Mouse (Mus musculus) midbrain, embryonic 13.5 days (tissue): Measurements from ENCODE around the gene Ociad2. TPM values are rescaled to one million over a fixed set of nuclear protein-coding genes. Genes with fewer than 3 reads are reported as not detected.

ENCODE experiments used
- ATAC-seq: fragments of 200-750 bp; cut with Nextera tagmentation; 2 replicates; pipeline ENCODE4 v1.8.0; 2017; ENCODE audit warnings: mild to moderate bottlenecking, moderate TSS enrichment, moderate library complexity
- H3K27ac ChIP-seq: fragments of 300-500 bp; sonication (generic); 2 replicates; pipeline ENCODE4 v1.5.1; 2015; ENCODE audit warnings: inconsistent platforms, mild to moderate bottlenecking, moderate library complexity
- H3K27me3 ChIP-seq: fragments of 300-500 bp; sonication (generic); 2 replicates; pipeline ENCODE4 v1.6.1; 2015; ENCODE audit warnings: mild to moderate bottlenecking, inconsistent platforms
- H3K36me3 ChIP-seq: fragments of 300-500 bp; sonication (generic); 2 replicates; pipeline ENCODE4 v1.6.1; 2015; ENCODE audit warnings: mild to moderate bottlenecking, inconsistent platforms
- H3K4me1 ChIP-seq: fragments of 300-500 bp; sonication (generic); replicated peaks from 2 replicates; pipeline ENCODE4 v1.6.1; 2015; ENCODE audit warnings: inconsistent platforms
- H3K4me2 ChIP-seq: fragments of 300-500 bp; sonication (generic); replicated peaks from 2 replicates; pipeline ENCODE4 v1.6.1; 2015; ENCODE audit warnings: moderate library complexity, mild to moderate bottlenecking, inconsistent platforms
- H3K4me3 ChIP-seq: fragments of 300-500 bp; sonication (generic); replicated peaks from 2 replicates; pipeline ENCODE4 v1.5.1; 2015; ENCODE audit warnings: mild to moderate bottlenecking, inconsistent platforms
- H3K9ac ChIP-seq: fragments of 300-500 bp; sonication (generic); replicated peaks from 2 replicates; pipeline ENCODE4 v1.6.1; 2015; ENCODE audit warnings: mild to moderate bottlenecking, inconsistent platforms
- H3K9me3 ChIP-seq: fragments of 300-500 bp; sonication (generic); 2 replicates; pipeline ENCODE4 v1.6.1; 2016; ENCODE audit warnings: mild to moderate bottlenecking, inconsistent platforms
- WGBS: fragments of 180-500 bp; shearing (Covaris S2); methylation state at CpG from one replicate; pipeline ENCODE4 v1.1.7; 2015; 5-methylcytosine and 5-hydroxymethylcytosine counted together
- polyA plus RNA-seq: library from polyadenylated mRNA; unstranded; fragments of >200 nt; fragmentation: Nextera tagmentation; extraction: Ambion mirVana; gene quantifications from 2 replicates; pipeline ENCODE4 v1.2.1, GENCODE M21; 2015

Gene Ociad2
- polyA plus RNA-seq, 1 experiment from 2014 or later, result 22.8 TPM

DNA sequence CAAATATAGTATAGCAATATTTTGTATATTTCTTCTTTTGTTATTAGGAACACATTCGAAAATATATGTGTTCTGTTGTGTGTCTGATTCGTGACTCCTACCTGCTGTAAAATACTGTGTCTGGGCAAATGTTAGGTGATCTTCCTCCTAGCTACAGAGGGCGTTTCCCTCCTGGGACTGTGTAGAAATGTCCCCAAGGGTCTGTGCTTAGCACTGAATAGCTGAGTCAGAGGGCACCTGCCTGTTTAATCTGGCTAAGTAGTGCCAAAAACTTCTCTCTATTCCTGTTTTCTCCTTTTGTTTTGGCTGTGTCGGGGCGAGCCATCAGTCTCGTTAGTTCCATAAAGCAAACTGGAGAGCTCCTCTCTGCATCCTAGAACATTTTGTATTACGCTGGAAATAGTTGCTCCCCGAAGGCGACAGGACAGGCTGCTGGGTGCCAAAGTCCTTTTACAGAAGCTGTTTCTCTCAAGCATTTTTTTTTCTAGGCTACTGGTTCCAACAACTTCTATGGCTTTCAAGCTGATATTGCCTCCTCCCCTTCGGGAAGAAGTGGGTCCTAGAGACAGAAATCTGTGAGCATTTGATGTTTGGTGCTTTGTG, 28.1 kb upstream of the Ociad2 start:
- Histone ChIP-seq H3K27me3 (no peaks in the 10 kb centered on the region), H3K4me1 (no peaks in the 10 kb centered on the region), H3K9me3 (no peaks in the 10 kb centered on the region), H3K27ac (no peak overlapping the region), H3K36me3 (no peaks in the 10 kb centered on the region), H3K4me3 (no peak overlapping the region), H3K9ac (no peak overlapping the region), H3K4me2 (no peak overlapping the region)
- no peak for ATAC-seq
- 78% methylated on average over 10 of the region's 10 CpGs for WGBS

DNA sequence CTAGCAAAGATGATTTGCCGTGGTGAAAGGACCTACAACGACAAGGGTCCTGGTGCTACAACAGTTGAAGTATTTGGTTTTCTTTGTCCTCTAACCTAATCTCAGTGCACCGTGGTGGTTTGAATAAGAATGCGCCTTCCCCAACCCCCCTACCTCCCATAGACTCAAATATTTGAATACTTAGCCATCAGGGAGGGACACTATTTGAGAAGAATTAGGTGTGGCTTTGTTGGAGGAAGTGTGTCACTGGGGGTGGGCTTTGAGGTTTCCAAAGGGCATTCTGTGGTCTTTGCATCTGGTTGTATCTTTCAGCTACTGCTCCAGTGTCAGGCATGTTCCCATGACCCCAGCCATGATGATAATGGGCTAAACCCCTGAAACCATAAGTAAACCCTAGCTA, 27.1 kb upstream of the Ociad2 start:
- ATAC-seq, result no peak
- H3K4me1 ChIP-seq, result no peaks in the 10 kb centered on the region
- 70% methylated on average over 4 of the region's 4 CpGs for WGBS
- no peaks in the 10 kb centered on the region for H3K9me3 ChIP-seq
- H3K4me3 ChIP-seq, result no peak overlapping the region
- H3K9ac ChIP-seq, result no peak overlapping the region
- H3K4me2 ChIP-seq, result no peak overlapping the region
- H3K36me3 ChIP-seq, result no peaks in the 10 kb centered on the region
- H3K27me3 ChIP-seq, result no peaks in the 10 kb centered on the region
- H3K27ac ChIP-seq, result no peak overlapping the region

DNA sequence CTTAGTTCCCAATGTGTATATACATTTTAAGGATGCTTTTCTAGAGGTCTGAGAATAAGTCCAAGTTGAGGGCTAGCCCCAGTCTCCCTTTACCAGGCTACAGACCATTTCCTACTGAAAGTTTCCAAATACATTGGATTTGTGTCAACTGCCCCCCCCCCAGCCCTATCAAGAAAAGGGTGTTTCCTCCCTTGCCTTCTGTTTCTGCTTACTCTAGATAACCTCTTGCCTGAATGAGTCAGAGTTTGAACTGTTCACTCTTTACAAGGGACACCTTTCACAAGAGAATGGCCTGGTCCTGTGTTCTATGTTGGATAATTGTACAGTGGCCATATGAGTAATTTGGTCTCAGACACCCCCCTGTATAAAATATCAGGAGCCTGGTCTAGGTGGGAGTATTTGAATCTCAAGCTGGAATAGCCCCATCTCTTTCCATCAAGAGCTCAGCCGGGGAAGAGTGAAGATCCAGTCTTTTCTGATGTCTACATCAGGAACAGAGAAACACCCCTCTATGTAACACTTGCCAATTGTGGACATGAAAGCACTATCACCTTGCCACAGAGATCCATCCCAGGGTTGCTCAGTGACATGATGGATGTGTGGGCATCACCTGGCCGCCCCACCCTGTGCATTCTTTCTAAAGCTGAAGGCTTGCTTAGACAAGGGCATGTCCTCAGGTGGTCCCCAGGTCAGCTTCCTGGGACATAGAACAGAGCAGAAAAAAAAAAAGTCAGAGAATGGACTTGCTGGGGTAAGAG, 23.5 kb upstream of the Ociad2 start:
- H3K4me2 ChIP-seq, result no peak overlapping the region
- WGBS, result 87% methylated on average over 2 of the region's 2 CpGs
- no peaks in the 10 kb centered on the region for H3K36me3 ChIP-seq
- H3K9ac ChIP-seq, result no peak overlapping the region
- ATAC-seq, result no peak
- no peak overlapping the region for H3K27ac ChIP-seq
- H3K4me3 ChIP-seq, result no peak overlapping the region
- H3K27me3 ChIP-seq, result no peaks in the 10 kb centered on the region
- H3K9me3 ChIP-seq, result no peaks in the 10 kb centered on the region
- peaks cover 6% of the 10 kb centered on the region for H3K4me1 ChIP-seq

DNA sequence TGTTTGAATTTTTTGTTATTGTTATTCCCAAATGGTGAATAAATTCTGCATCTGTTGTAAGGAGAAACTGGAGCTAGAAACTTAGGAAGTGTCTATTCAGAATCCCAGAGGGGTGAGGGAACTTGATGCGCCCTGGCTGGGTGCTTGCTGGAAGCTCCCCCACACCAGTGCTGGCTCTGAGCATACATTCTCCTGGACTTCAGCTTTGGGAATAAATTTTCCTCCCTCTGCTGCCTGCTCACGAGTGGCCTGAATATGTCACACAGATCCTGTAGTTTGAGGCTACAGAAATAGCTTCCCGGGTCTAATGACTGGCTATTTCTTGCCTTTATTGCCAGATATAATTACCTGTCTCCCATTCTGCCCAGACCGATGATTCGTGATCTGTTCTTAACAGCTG, 22.0 kb upstream of the Ociad2 start:
- no peak overlapping the region for H3K4me2 ChIP-seq
- no peaks in the 10 kb centered on the region for H3K36me3 ChIP-seq

DNA sequence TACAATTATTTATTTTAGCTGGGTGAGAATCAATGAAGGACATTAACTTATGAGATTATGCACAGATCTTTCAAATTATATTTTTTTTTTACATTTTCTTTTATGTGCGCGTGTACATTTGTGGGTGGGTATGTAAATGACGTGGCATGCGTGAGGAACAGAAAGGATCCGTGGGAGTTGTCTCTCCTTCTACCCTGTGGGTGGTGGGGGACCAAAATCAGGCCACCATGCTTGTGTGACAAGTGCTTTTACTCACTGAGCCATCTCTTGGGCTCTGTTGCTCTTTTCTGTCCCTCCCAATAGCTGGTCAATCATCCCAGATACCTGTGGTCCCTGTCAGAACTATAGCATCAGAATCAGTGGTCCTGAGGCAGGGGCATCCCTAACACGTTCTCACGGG, 21.5 kb upstream of the Ociad2 start:
- no peak overlapping the region for H3K4me3 ChIP-seq
- no peak overlapping the region for H3K9ac ChIP-seq
- no peaks in the 10 kb centered on the region for H3K36me3 ChIP-seq
- H3K4me1 ChIP-seq, result peaks cover 6% of the 10 kb centered on the region
- H3K9me3 ChIP-seq, result no peaks in the 10 kb centered on the region
- H3K4me2 ChIP-seq, result no peak overlapping the region
- H3K27ac ChIP-seq, result no peak overlapping the region
- H3K27me3 ChIP-seq, result no peaks in the 10 kb centered on the region
- ATAC-seq, result no peak
- 88% methylated on average over 7 of the region's 7 CpGs for WGBS

More for the DNA sequence above, 22.0 kb upstream of the Ociad2 start:
- Histone ChIP-seq H3K27ac (no peak overlapping the region), H3K27me3 (no peaks in the 10 kb centered on the region), H3K9ac (no peak overlapping the region), H3K9me3 (no peaks in the 10 kb centered on the region), H3K4me3 (no peak overlapping the region), H3K4me1 (peaks cover 6% of the 10 kb centered on the region)
- WGBS, result 89% methylated on average over 5 of the region's 5 CpGs
- ATAC-seq, result no peak

DNA sequence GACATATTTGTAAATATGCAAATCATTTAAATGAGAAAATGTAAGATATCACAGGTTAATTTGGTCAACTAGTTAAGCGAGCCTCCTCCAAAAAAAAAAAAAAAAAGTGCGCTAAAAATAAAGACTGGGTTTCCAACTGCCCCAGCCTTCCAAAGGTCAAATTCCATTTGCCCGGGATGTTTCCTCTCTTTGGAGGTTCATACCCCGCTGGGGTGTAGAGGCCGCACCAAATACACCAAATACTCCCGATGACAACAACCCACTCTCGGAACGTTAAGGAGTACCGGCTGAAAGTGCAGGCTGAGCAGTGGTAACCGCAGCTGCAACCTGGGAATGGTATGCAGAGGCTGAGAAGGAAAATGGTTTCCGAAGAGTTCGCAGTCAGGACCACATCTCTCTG, 19.4 kb upstream of the Ociad2 start:
- 30% methylated on average over 12 of the region's 12 CpGs for WGBS
- Histone ChIP-seq H3K36me3 (no peaks in the 10 kb centered on the region), H3K9me3 (no peaks in the 10 kb centered on the region), H3K27me3 (no peaks in the 10 kb centered on the region), H3K27ac (no peak overlapping the region), H3K9ac (no peak overlapping the region), H3K4me3 (no peak overlapping the region), H3K4me2 (peak overlapping the region; percentile 32), H3K4me1 (peaks cover 6% of the 10 kb centered on the region)
- ATAC-seq, result no peak

DNA sequence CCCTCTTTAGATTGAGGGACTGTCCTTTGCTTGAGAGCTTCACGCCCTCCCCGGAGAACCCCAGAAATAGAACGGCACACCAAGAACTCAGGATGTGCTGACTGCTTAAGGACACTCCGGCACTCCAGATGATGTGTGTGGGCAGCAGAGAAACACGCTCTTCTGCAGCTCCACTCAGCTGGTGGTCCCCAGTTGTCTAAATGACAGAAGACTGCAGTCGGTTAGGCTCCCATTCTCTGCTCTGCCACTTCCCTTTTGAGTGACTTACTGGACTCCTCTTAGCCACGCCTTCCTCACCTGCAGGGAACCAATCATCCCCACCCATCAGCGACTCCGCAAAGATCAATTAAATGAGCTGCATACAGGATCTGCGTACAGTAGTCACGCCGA, 18.9 kb upstream of the Ociad2 start:
- no peak overlapping the region for H3K9ac ChIP-seq
- H3K4me1 ChIP-seq, result peaks cover 6% of the 10 kb centered on the region
- no peak overlapping the region for H3K4me3 ChIP-seq
- H3K27me3 ChIP-seq, result no peaks in the 10 kb centered on the region
- H3K9me3 ChIP-seq, result no peaks in the 10 kb centered on the region
- H3K36me3 ChIP-seq, result no peaks in the 10 kb centered on the region
- WGBS, result 39% methylated on average over 12 of the region's 12 CpGs
- no peak overlapping the region for H3K27ac ChIP-seq
- peak; percentile 27; the same call in 1 of the 2 replicates for ATAC-seq
- peak overlapping the region; percentile 32 for H3K4me2 ChIP-seq

DNA sequence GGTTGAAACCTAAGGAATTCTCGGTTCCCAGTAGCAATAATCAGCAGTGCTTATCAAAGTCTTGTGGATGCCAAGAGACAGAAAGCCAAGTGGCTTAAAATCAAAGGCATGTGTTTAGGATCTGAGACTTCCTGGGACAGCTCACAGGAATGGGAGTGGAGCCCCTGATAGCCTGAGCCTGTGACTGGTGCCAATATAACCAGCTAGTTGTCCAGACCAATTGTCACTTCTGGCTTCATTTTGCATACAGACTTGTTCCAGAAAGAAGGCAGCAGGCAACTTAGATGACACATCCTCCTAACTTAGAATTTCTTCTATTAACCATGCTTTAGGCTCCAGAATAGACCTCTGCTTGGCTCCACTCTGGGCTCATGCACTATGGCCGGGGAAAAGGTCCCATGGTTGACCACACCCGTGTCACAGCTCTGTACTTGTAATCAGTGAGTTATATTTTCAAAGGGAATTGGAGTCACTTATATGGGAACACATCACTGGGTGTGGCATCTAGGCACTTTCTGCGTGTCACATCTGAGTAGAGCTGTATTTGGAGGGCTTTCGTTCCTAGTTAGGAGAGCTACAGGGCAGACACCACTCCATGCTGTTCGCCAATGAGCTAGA, 18.4 kb upstream of the Ociad2 start:
- no peak overlapping the region for H3K4me3 ChIP-seq
- WGBS, result 84% methylated on average over 6 of the region's 6 CpGs
- H3K4me2 ChIP-seq, result peak overlapping the region; percentile 32; the same call in 1 of the 2 replicates
- no peaks in the 10 kb centered on the region for H3K9me3 ChIP-seq
- peaks cover 12% of the 10 kb centered on the region for H3K4me1 ChIP-seq
- H3K27ac ChIP-seq, result no peak overlapping the region
- no peak overlapping the region for H3K9ac ChIP-seq
- no peaks in the 10 kb centered on the region for H3K27me3 ChIP-seq
- ATAC-seq, result no peak
- H3K36me3 ChIP-seq, result no peaks in the 10 kb centered on the region

DNA sequence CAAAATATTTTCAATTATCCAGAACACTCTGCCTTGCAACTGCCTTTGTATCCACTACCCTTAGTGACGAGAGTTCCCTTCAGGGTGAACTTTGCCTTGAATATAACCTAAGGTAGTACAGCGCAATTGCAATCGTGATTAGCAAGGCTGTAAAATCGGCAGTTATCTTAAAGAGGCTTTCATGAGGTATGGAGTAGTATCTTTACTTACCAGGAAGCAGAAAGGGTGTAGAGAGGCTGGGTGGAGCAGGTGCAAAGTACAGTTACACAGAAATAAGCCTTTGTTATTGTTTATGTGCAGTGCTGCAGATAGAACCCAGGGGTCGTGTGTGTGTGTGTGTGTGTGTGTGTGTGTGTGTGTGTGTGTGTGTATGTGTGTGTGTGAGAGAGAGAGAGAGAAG, 14.6 kb upstream of the Ociad2 start:
- Histone ChIP-seq H3K9ac (no peak overlapping the region), H3K4me1 (peaks cover 21% of the 10 kb centered on the region), H3K4me3 (no peak overlapping the region), H3K4me2 (no peak overlapping the region), H3K9me3 (no peaks in the 10 kb centered on the region), H3K36me3 (no peaks in the 10 kb centered on the region), H3K27ac (no peak overlapping the region), H3K27me3 (no peaks in the 10 kb centered on the region)
- ATAC-seq, result no peak
- WGBS, result 82% methylated on average over 5 of the region's 5 CpGs

DNA sequence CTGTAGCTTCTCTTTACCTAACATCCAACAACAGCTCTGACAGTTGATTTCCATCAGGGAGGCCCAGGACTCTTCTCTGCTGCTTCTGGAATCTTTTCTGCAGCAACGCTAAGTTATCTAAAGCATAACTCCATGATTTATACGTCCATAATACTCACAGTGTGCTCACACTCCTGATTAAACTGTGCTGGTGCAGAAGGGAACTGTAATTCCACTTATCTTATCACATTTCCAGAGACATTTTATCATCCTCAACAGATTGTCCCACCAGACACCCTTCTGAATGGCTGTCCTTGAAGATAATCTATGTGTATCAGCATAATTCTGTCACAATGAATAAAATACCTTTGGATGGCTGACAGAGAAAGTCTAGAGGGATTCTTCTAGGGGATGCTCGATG, 13.2 kb upstream of the Ociad2 start:
- no peaks in the 10 kb centered on the region for H3K9me3 ChIP-seq
- H3K4me3 ChIP-seq, result no peak overlapping the region
- ATAC-seq, result no peak
- H3K9ac ChIP-seq, result no peak overlapping the region
- no peak overlapping the region for H3K27ac ChIP-seq
- H3K36me3 ChIP-seq, result no peaks in the 10 kb centered on the region
- H3K4me2 ChIP-seq, result no peak overlapping the region
- H3K4me1 ChIP-seq, result peaks cover 15% of the 10 kb centered on the region
- WGBS, result 59% methylated on average over 3 of the region's 3 CpGs
- H3K27me3 ChIP-seq, result no peaks in the 10 kb centered on the region

DNA sequence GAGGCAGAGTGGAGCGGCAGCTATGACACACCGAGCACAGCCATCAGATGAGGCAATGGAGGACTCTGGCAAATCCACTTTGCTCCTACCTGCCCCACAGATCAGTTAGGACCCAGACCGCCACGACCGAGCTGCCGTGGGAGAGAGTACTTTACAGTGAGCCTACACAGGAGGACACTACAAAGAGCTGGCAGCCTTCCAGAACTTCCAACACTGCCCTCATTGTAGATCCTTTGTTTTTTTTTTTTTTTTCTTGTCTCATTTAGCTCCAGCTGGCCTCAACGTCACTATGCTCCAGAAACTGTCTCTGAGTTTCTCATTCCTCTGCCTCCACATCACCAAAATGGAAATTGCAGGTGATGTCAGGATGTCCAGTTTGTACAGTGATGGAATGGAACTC, 12.7 kb upstream of the Ociad2 start:
- no peaks in the 10 kb centered on the region for H3K9me3 ChIP-seq
- no peaks in the 10 kb centered on the region for H3K27me3 ChIP-seq
- no peak overlapping the region for H3K4me2 ChIP-seq
- H3K36me3 ChIP-seq, result no peaks in the 10 kb centered on the region
- 56% methylated on average over 7 of the region's 7 CpGs for WGBS
- ATAC-seq, result no peak
- H3K4me3 ChIP-seq, result no peak overlapping the region
- H3K4me1 ChIP-seq, result peaks cover 15% of the 10 kb centered on the region
- H3K27ac ChIP-seq, result no peak overlapping the region
- no peak overlapping the region for H3K9ac ChIP-seq

DNA sequence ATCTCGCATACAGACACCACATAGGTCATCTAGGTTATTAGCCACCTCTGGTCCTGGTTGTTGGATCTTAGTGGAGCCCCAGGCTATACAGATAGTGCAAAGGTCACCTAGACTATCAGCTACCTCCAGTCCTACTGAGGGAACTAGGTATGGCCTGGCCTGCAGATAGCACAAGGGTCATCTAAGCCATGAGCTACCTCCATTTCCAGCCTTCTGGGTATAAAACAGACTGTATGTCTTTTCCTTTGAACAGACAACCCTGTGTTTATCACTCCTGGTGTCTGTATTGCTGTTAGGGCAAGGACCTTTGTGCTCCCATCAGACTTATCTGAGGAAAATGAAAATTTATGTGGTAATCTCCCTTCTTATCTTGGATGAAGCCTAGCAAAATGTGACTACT, 11.0 kb upstream of the Ociad2 start:
- H3K27me3 ChIP-seq, result no peaks in the 10 kb centered on the region
- no peak overlapping the region for H3K27ac ChIP-seq
- WGBS, result 94% methylated on average over 1 of the region's 1 CpGs
- no peak overlapping the region for H3K9ac ChIP-seq
- no peak overlapping the region for H3K4me2 ChIP-seq
- ATAC-seq, result no peak
- no peak overlapping the region for H3K4me3 ChIP-seq
- no peaks in the 10 kb centered on the region for H3K36me3 ChIP-seq
- no peaks in the 10 kb centered on the region for H3K9me3 ChIP-seq
- H3K4me1 ChIP-seq, result peaks cover 15% of the 10 kb centered on the region
